In the genomic region with DNA sequence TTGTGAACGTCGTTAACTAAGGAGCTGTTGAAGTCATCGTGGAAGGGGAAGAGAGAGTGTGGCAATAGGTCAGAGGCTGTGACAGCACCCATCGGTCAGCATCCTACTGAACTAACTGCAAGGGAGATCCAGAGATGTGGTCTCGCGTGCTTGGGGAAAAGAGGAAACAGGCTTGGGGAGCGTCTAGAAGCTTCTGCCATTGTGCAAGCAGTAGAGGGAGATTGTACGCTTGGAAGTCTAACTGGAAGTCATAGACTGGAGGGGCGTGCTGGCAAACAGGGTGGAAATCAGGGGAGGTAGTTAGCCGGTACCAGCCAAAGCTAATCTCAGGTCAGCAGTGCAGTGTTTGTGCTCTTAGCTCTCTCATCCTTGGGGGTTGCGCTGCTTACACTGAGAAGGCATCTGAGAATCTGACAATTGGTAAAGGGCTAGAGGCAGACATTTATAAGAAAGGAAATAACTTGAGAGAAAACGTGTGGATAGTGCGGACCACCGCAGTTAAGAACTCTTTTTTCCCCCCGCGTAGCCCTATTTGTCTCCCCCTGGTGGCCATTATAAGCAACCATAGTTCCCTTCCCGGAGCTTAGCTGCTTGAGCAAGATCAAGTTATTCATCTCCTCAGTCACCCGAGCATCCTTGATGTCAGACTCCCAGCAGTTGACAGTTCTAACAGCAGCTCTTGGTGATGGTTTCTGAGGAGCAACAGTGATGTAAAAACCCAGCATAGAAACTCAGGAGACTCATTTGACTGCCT, we compare ENCODE assay signal across 8 mouse cellular contexts.
DNase-seq lines count a peak whose midpoint lies in the region; ATAC-seq and TF ChIP-seq lines count a peak whose summit lies in the region.

No protein-coding gene starts in this region.

- no peaks in the 10 kb centered on the region; the same call in 1 of the 2 replicates for H3K9me3 ChIP-seq in heart, embryonic 16.5 days (replicated peaks; ENCODE audit: control insufficient read depth, low read length)
- no peaks in the 10 kb centered on the region for H3K9me3 ChIP-seq in lung, embryonic 14.5 days (ENCODE audit: low read depth, low read length)

- no peak overlapping the region for H3K4me3 ChIP-seq in cortical plate, adult 2 months (ENCODE audit: insufficient read depth, low read length)
- H3K4me3 ChIP-seq in heart, embryonic 16.5 days (ENCODE audit: low read length): no peak overlapping the region
- H3K4me3 ChIP-seq in lung, embryonic 14.5 days (ENCODE audit: low read depth, low read length): no peak overlapping the region

- DNase-seq in adrenal gland, adult 2 months: peak; percentile 13
- no peak for DNase-seq in adrenal gland, postnatal 25 days
- peak; percentile 33 for DNase-seq in 3T3-L1 (ENCODE audit: low read depth, low spot score)
- peak; percentile 76 for DNase-seq in lung, embryonic 14.5 days
- peak; percentile 43 for DNase-seq in retina, postnatal 7 days (ENCODE audit: low read depth, low spot score)
- DNase-seq in right cerebral cortex, postnatal 14 days: no peak

- ATAC-seq in heart, embryonic 16.5 days (replicated peaks; ENCODE audit: extremely low read depth, insufficient read depth, low FRiP score): no peak
- ATAC-seq in lung, embryonic 14.5 days (ENCODE audit: insufficient read depth): no peak

- H3K27me3 ChIP-seq in heart, embryonic 16.5 days (ENCODE audit: control insufficient read depth, insufficient read depth, low read length): no peaks in the 10 kb centered on the region
- no peaks in the 10 kb centered on the region for H3K27me3 ChIP-seq in lung, embryonic 14.5 days (ENCODE audit: insufficient read depth, low read length)

- H3K4me1 ChIP-seq in cortical plate, adult 2 months (ENCODE audit: control insufficient read depth, insufficient read depth, low read length): no peaks in the 10 kb centered on the region
- H3K4me1 ChIP-seq in heart, embryonic 16.5 days (ENCODE audit: control insufficient read depth, insufficient read depth, low read length): no peaks in the 10 kb centered on the region; the same call in 1 of the 2 replicates
- H3K4me1 ChIP-seq in lung, embryonic 14.5 days (ENCODE audit: insufficient read depth): no peaks in the 10 kb centered on the region

- WGBS in heart, embryonic 16.5 days: 46% methylated on average over 18 of the region's 18 CpGs
- 43% methylated on average over 18 of the region's 18 CpGs for WGBS in lung, embryonic 14.5 days

- TF ChIP-seq CTCF in cortical plate, adult 2 months (IDR thresholded peaks at IDR 0.05; ENCODE audit: extremely low read depth, insufficient read depth, low read length): peak; percentile 51
- peak; percentile 77 for TF ChIP-seq CTCF in lung, embryonic 14.5 days (IDR thresholded peaks at IDR 0.05; ENCODE audit: low read depth)

- H3K36me3 ChIP-seq in heart, embryonic 16.5 days (ENCODE audit: control insufficient read depth, insufficient read depth): no peaks in the 10 kb centered on the region
- H3K36me3 ChIP-seq in lung, embryonic 14.5 days (ENCODE audit: insufficient read depth): no peaks in the 10 kb centered on the region

- H3K9ac ChIP-seq in heart, embryonic 16.5 days (ENCODE audit: low read length): no peak overlapping the region
- H3K9ac ChIP-seq in lung, embryonic 14.5 days: no peak overlapping the region

- TF ChIP-seq POLR2A in cortical plate, adult 2 months (IDR thresholded peaks at IDR 0.05; ENCODE audit: extremely low read depth, insufficient read depth, low read length): no peak

- H3K27ac ChIP-seq in cortical plate, adult 2 months (ENCODE audit: insufficient read depth, low read length): no peak overlapping the region
- no peak overlapping the region for H3K27ac ChIP-seq in heart, embryonic 16.5 days (ENCODE audit: low read length)
- no peak overlapping the region for H3K27ac ChIP-seq in lung, embryonic 14.5 days (ENCODE audit: low read depth)

- peak overlapping the region; percentile 32 for H3K4me2 ChIP-seq in heart, embryonic 16.5 days (ENCODE audit: low read depth, low read length)
- H3K4me2 ChIP-seq in lung, embryonic 14.5 days: peak overlapping the region; percentile 11; the same call in 1 of the 2 replicates

Comparison
In these comparisons a context has a peak if more than half of its experiments do, and no peak if none do; other contexts are left out.
1. DNase-seq: peak in adrenal gland, adult 2 months (single experiment), 3T3-L1 (single experiment), lung, embryonic 14.5 days (single experiment) and retina, postnatal 7 days (single experiment); none in adrenal gland, postnatal 25 days (single experiment) and right cerebral cortex, postnatal 14 days (single experiment).